Comparison of ENCODE assay signal across 8 mouse cellular contexts in the genomic region with DNA sequence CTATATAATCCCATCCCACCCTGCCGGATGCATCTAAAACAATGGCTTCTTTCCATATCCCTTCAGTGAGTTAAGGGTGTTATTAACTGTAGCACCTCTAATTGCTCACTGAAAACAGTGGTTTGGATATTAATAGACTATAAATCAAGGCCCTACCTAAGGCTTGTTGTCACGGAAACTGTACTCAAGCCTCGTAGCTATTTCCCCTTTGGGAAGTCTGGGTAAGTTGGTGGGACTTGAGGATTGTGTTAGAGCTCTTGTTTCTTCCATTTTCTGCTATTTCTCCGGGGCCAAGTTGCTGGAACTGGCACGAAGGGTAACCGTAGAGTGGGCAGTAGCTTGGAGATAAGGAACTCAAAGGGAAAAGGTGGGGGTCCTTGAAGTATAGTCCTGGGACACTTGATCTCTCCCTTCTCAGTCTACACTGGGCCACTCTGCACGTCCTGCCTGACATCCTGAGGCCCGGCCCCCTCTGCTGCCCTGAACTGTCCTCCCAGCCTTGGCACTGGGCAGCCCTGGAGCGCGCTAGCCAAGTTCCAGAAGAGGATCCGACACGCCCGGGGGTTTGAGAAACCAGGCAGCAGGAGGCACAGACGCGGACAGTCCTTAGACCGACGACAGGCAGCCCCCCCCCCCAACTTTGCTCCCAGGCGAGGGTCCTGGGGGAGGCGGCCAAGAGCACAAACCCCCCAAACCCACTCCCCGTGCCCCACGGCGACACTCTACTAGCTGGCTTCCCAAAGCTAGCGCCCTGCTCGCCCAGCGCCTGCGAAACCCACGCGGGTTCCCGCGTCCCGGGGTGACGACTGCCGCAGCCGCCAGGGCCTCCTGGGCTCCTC. TPM values are rescaled to one million over a fixed set of nuclear protein-coding genes. Genes with fewer than 3 reads are reported as not detected.
DNase-seq lines count a peak whose midpoint lies in the region; ATAC-seq and TF ChIP-seq lines count a peak whose summit lies in the region.

No protein-coding gene starts in this region.

- peak overlapping the region; percentile 81 for H3K4me2 ChIP-seq in heart, embryonic 14.5 days (ENCODE audit: low read length)
- H3K4me2 ChIP-seq in kidney, embryonic 16.5 days (replicated peaks; ENCODE audit: low read depth, low read length), result peak overlapping the region; percentile 95
- H3K4me2 ChIP-seq in lung, embryonic 16.5 days (ENCODE audit: low read depth, low read length), result peak overlapping the region; percentile 100

- H3K4me3 ChIP-seq in embryonic fibroblast, embryonic 13.5 days (ENCODE audit: insufficient read depth, low read length), result peak overlapping the region; percentile 36
- H3K4me3 ChIP-seq in heart, embryonic 14.5 days (ENCODE audit: control insufficient read depth in 1 of 2, insufficient read depth in 1 of 2, low read depth in 1 of 2, low read length in 2 of 2), result peak overlapping the region; percentile 58 to 92
- H3K4me3 ChIP-seq in kidney, embryonic 16.5 days (ENCODE audit: low read length), result peak overlapping the region; percentile 67
- H3K4me3 ChIP-seq in lung, embryonic 16.5 days (ENCODE audit: low read length), result peak overlapping the region; percentile 72

- H3K27ac ChIP-seq in embryonic fibroblast, embryonic 13.5 days (ENCODE audit: insufficient read depth, low read length), result no peak overlapping the region
- peak overlapping the region; percentile 54 to 83; a peak in 3 of 4 replicates for H3K27ac ChIP-seq in heart, embryonic 14.5 days (replicated peaks in 1 of 2; ENCODE audit: control insufficient read depth in 1 of 2, insufficient read depth in 1 of 2, low read depth in 2 of 2, low read length in 2 of 2)
- no peak overlapping the region for H3K27ac ChIP-seq in kidney, embryonic 16.5 days (ENCODE audit: low read length)
- H3K27ac ChIP-seq in lung, embryonic 16.5 days (ENCODE audit: low read length), result no peak overlapping the region

- TF ChIP-seq CTCF in embryonic fibroblast, embryonic 13.5 days (IDR thresholded peaks at IDR 0.05; ENCODE audit: borderline replicate concordance, insufficient read depth, low read length), result no peak

- ATAC-seq in heart, embryonic 14.5 days (ENCODE audit: insufficient number of reproducible peaks, insufficient read depth, low FRiP score, low read depth), result peak; percentile 65
- ATAC-seq in kidney, embryonic 16.5 days (ENCODE audit: low FRiP score, low TSS enrichment), result peak; percentile 83
- peak; percentile 80 for ATAC-seq in lung, embryonic 16.5 days (ENCODE audit: low read depth)

- H3K4me1 ChIP-seq in embryonic fibroblast, embryonic 13.5 days (ENCODE audit: control insufficient read depth, insufficient read depth, low read length), result no peaks in the 10 kb centered on the region
- peaks cover 10% of the 10 kb centered on the region in 2 experiments; a peak in 3 of 4 replicates for H3K4me1 ChIP-seq in heart, embryonic 14.5 days (ENCODE audit: control insufficient read depth in 2 of 2, insufficient read depth in 2 of 2, low read length in 2 of 2)
- H3K4me1 ChIP-seq in kidney, embryonic 16.5 days (ENCODE audit: insufficient read depth, low read length), result peaks cover 16% of the 10 kb centered on the region
- peaks cover 12% of the 10 kb centered on the region for H3K4me1 ChIP-seq in lung, embryonic 16.5 days (replicated peaks; ENCODE audit: control insufficient read depth, insufficient read depth, low read length)

- no peaks in the 10 kb centered on the region for H3K9me3 ChIP-seq in heart, embryonic 14.5 days (ENCODE audit: control insufficient read depth, low read length)
- H3K9me3 ChIP-seq in kidney, embryonic 16.5 days (ENCODE audit: low read length), result no peaks in the 10 kb centered on the region
- no peaks in the 10 kb centered on the region for H3K9me3 ChIP-seq in lung, embryonic 16.5 days (ENCODE audit: control insufficient read depth, low read length)

- peak overlapping the region; percentile 78 for H3K9ac ChIP-seq in heart, embryonic 14.5 days (ENCODE audit: low read length)
- H3K9ac ChIP-seq in kidney, embryonic 16.5 days (replicated peaks; ENCODE audit: low read length), result peak overlapping the region; percentile 62
- H3K9ac ChIP-seq in lung, embryonic 16.5 days (ENCODE audit: low read length), result peak overlapping the region; percentile 71

- DNase-seq in Muller cell, postnatal 12 days (ENCODE audit: inconsistent ontology term), result peak; percentile 45
- peak; percentile 85 for DNase-seq in brain, adult 2 months (ENCODE audit: low read depth, low spot score)
- DNase-seq in right cerebral cortex, postnatal 4 days, result peak; percentile 47
- DNase-seq in thymus, postnatal 14 days, result no peak

- no peaks in the 10 kb centered on the region for H3K36me3 ChIP-seq in heart, embryonic 14.5 days (ENCODE audit: control insufficient read depth, insufficient read depth, low read length)
- H3K36me3 ChIP-seq in kidney, embryonic 16.5 days (ENCODE audit: insufficient read depth, low read length), result no peaks in the 10 kb centered on the region
- no peaks in the 10 kb centered on the region for H3K36me3 ChIP-seq in lung, embryonic 16.5 days (ENCODE audit: control insufficient read depth, insufficient read depth, low read length)

- 6% methylated on average over 33 of the region's 34 CpGs for WGBS in heart, embryonic 14.5 days
- WGBS in kidney, embryonic 16.5 days, result 4% methylated on average over 34 of the region's 34 CpGs
- WGBS in lung, embryonic 16.5 days, result 4% methylated on average over 34 of the region's 34 CpGs

- H3K27me3 ChIP-seq in heart, embryonic 14.5 days (ENCODE audit: control insufficient read depth, insufficient read depth, low read length), result peaks cover 7% of the 10 kb centered on the region
- H3K27me3 ChIP-seq in kidney, embryonic 16.5 days (ENCODE audit: insufficient read depth, low read length), result peaks cover 47% of the 10 kb centered on the region
- H3K27me3 ChIP-seq in lung, embryonic 16.5 days (ENCODE audit: control insufficient read depth, insufficient read depth, low read depth, low read length), result peaks cover 43% of the 10 kb centered on the region

- no peak for TF ChIP-seq POLR2A in embryonic fibroblast, embryonic 13.5 days (IDR thresholded peaks at IDR 0.05; ENCODE audit: low read depth, low read length)

RNA-seq across cellular contexts. Expression of a gene that starts 1.2 kb away (rescaled TPM):
- polyA plus RNA-seq in embryonic fibroblast, embryonic 13.5 days (2011; ENCODE audit: insufficient read length, low read depth, missing spikeins), result not detected in 2 replicates
- 7.4 and 8.0 TPM in 2 replicates for polyA plus RNA-seq in heart, embryonic 14.5 days (2014; fragmentation: Nextera tagmentation; extraction: Ambion mirVana)
- 1.00 and 1.2 TPM in 2 replicates for polyA plus RNA-seq in kidney, embryonic 16.5 days (2015; fragmentation: Nextera tagmentation; extraction: Ambion mirVana)
- polyA plus RNA-seq in lung, embryonic 16.5 days (2015; fragmentation: Nextera tagmentation; extraction: Ambion mirVana), result 1.3 and 1.8 TPM in 2 replicates

RNA-seq across cellular contexts. Expression of a gene that starts 56.2 kb away (rescaled TPM):
- polyA plus RNA-seq in embryonic fibroblast, embryonic 13.5 days (2011; ENCODE audit: insufficient read length, low read depth, missing spikeins), result 43.3 and 44.5 TPM in 2 replicates
- polyA plus RNA-seq in heart, embryonic 14.5 days (2014; fragmentation: Nextera tagmentation; extraction: Ambion mirVana), result 224 and 228 TPM in 2 replicates
- polyA plus RNA-seq in kidney, embryonic 16.5 days (2015; fragmentation: Nextera tagmentation; extraction: Ambion mirVana), result 134 and 149 TPM in 2 replicates
- 130 and 147 TPM in 2 replicates for polyA plus RNA-seq in lung, embryonic 16.5 days (2015; fragmentation: Nextera tagmentation; extraction: Ambion mirVana)

RNA-seq across cellular contexts. Expression of a gene that starts 56.2 kb away (rescaled TPM):
- 51.9 and 81.7 TPM in 2 replicates for polyA plus RNA-seq in embryonic fibroblast, embryonic 13.5 days (2011; ENCODE audit: insufficient read length, low read depth, missing spikeins)
- 24.5 and 27.4 TPM in 2 replicates for polyA plus RNA-seq in heart, embryonic 14.5 days (2014; fragmentation: Nextera tagmentation; extraction: Ambion mirVana)
- 42.9 and 46.7 TPM in 2 replicates for polyA plus RNA-seq in kidney, embryonic 16.5 days (2015; fragmentation: Nextera tagmentation; extraction: Ambion mirVana)
- 39.0 and 40.4 TPM in 2 replicates for polyA plus RNA-seq in lung, embryonic 16.5 days (2015; fragmentation: Nextera tagmentation; extraction: Ambion mirVana)

Comparison
In these comparisons a context has a peak if more than half of its experiments do, and no peak if none do; other contexts are left out.
1. H3K27ac ChIP-seq: peak in heart, embryonic 14.5 days (2 of 2); none in embryonic fibroblast, embryonic 13.5 days (single experiment), kidney, embryonic 16.5 days (single experiment) and lung, embryonic 16.5 days (single experiment).
2. Peak in every context shown above with its lines, with median percentiles within 50 percentile points of each other: H3K4me3 ChIP-seq, ATAC-seq, H3K4me2 ChIP-seq and H3K9ac ChIP-seq.